Mouse (Mus musculus) adrenal gland, postnatal 10 days (tissue): ENCODE data around the gene Vsx2. TPM values are rescaled to one million over a fixed set of nuclear protein-coding genes. Genes with fewer than 3 reads are reported as not detected.
A peak's percentile ranks its signal among the peaks of the same experiment; 100 is the strongest.

Experiments used
- DNase-seq: peaks from one replicate; pipeline ENCODE4 v3.0.0; 2021; ENCODE audit warnings: mixed read lengths
- total RNA-seq, 2 experiments: library from RNA; stranded (reverse); gene quantifications; 2 replicates each; pipeline ENCODE4 v1.2.3; 2021

Vsx2 gene
- total RNA-seq, 2 experiments from 2014 or later: not detected

DNA sequence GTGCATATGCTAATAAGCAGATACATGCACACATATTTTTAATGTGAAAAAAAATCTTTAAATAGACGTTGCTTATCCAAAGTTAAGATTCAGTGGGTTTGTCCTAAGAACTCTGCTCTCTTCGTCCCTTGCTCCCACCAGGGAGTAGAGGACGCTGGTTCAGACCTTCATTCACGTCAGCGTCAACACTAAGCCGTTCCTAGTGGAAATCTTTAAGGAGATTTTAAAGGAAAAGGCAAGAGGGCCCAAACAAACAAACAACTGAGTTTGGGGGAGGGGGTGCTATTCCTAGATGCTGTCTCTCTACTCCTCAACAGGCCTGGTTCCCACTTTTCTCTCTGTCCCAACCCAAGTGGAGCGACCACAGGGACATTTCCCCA is 2.8 kb downstream of the Vsx2 start:
- no peak for DNase-seq

DNA sequence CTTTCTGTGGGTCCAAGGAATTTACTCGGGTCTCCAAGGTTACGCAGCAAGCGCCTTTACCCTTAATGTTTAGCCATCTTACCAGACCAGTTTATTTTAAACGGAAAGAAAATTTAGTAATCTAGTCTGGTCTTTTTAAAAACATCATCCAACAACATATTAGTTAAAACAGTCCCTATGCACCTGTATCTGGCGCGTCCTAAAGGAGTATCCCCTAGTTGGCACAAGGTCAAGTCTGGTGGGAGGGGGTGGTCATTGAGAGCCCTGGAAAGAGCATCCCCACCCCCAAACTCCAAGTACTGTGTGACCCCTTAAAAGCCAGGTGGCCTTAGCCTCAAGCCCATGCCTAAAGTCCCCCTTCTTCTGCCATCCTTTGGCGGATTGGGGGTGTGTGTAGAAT is 3.5 kb downstream of the Vsx2 start:
- DNase-seq: no peak

DNA sequence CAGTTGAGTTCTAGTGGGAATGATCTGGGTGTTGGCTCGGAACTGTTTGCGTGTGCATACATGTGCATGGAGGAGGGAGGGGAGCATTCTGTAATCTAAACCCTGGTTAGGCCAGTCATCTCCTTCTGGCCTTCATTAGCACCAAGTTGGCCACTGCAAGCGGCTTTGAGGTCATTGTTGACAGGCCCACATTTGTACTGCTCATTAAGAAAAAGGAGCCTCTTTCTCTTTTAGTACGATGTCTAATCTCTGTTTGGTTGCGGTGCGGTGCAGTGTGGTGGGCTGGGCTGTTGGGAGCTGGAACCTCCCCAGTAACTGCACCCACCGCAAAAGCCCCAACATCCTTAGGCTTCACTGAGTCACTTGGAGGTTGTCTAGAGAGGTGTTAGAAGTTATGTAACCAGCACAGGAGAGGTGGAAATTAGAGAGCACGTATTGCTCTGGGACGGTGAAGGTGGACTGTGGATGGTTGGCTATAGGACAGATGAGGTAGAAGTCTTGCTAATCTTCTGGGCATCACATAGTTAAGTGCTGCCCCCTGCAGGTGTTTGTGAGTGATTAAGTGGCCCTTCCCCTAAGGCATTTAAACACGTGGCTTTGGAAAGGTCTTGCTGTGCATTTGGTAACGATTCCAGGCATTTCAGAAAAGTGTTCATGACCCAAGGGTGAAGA is 8.3 kb downstream of the Vsx2 start:
- no peak for DNase-seq

GRCm38 (mm10) chr12:84578440-84578770 is 8.8 kb downstream of the Vsx2 start:
- DNase-seq: peak; percentile 18

- no peak for DNase-seq
Observed at GRCm38 (mm10) chr12:84581285-84581684, 11.7 kb downstream of the Vsx2 start.

DNA sequence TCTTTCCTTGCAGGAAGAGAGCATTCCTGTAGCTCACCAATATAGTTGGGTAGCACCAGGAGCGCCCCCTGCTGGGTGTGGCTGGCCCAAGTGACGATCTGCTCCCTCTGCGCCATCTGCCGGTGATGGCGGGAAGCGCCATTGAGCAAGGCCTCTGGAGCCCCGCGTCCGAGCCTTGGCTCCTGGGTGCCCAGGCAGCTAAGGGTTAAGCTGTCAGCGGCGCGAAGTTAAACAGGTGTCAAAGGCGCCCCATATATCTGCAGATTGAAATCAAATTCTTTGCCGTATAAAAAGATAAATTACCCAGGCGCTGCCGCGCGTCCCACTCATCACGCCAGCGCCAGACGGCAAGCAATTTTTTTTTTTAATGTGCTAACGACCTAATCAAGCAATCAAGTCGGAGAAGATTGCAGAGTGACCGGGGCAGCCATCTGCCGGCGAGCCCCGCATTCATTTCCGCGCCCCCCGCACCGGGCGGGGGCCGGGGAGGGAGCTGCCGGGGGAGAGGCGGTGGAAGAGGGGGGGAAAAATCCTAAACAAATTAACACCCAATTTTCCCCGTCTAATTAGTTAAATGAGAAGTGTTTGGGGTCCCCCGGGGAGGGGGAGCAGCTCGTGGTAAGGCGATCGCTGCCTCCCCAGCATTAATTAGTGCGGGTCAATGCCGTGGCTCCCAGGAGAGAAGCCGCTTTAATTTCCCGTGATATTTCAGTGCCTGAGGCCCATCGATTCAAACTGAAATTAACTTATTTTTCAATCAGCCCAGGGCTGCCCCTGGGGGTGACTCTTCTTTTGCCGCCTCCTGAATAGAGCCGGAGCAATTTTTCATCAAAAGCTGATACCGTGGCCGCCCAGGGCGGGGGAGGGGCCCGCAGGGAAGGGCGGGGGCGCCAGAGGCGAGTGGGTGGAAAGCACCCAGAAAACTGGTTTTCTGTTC is 20.5 kb downstream of the Vsx2 start:
- peak; percentile 98 for DNase-seq

DNA sequence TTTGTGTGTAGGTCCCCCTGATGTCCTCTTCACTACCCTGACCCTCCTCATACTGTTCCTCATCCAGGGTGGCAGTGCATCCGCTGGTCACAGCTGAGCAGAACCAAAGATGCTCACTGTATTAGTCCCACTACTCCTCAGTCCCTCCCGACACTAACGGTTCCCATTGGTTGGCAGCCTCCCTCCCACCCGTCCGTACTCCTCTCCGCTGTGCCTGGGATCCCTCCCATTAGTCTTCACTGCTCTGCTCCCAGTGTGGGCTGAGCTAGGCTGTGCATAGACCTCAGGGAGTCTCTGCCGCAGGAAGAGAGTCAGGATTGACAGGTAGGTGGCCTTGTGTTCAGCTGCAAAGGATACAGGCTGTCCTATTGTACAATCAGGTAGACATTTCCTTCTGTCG is 28.8 kb downstream of the Vsx2 start:
- no peak for DNase-seq

DNA sequence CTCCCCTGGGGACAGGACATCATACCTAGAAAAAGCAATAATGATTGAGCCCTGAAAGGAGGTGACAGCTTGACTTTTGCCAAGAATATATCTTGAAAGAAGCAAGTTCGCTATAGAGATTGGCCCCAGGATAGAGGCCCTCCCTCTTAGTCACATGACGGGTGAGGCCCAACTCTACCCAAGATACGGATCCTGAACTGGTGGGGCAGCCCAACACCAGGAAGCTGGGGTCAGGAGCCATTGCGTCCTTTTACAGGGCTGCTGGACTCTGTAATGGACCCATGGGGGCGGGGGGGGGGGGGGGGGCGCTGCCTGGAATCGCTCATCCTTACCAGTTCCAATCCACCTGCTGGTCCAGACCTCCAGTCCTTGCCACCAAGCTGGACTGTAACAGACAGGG is 34.4 kb downstream of the Vsx2 start:
- DNase-seq: no peak

- DNase-seq: peak; percentile 24
Observed at GRCm38 (mm10) chr12:84605860-84606259, 36.3 kb downstream of the Vsx2 start.

GRCm38 (mm10) chr12:84611718-84612117 is 42.2 kb downstream of the Vsx2 start:
- no peak for DNase-seq

DNA sequence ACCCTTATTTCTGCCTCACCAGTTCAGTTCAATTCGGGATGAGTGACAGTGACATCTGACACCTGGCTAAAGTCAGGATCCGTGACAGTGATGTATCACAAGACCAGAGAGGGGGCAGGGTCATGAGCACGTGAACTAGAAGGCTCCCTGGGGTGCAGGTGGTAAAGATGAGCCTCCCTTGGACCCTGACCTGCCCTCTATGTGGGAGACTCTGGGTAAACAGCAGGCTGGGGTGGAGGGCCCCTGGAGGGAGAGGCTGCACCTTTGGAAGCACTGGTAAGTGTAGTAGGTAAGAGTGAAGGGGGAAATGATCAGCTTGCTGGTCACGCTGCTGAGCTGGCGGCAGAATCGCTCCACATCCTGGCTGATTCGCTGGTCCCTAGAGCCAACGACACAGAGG is 43.0 kb downstream of the Vsx2 start:
- DNase-seq: no peak

- DNase-seq: no peak
Observed at GRCm38 (mm10) chr12:84614001-84614400, 44.4 kb downstream of the Vsx2 start.

- DNase-seq: peak; percentile 63
Observed at GRCm38 (mm10) chr12:84614524-84614923, 45.0 kb downstream of the Vsx2 start.

DNA sequence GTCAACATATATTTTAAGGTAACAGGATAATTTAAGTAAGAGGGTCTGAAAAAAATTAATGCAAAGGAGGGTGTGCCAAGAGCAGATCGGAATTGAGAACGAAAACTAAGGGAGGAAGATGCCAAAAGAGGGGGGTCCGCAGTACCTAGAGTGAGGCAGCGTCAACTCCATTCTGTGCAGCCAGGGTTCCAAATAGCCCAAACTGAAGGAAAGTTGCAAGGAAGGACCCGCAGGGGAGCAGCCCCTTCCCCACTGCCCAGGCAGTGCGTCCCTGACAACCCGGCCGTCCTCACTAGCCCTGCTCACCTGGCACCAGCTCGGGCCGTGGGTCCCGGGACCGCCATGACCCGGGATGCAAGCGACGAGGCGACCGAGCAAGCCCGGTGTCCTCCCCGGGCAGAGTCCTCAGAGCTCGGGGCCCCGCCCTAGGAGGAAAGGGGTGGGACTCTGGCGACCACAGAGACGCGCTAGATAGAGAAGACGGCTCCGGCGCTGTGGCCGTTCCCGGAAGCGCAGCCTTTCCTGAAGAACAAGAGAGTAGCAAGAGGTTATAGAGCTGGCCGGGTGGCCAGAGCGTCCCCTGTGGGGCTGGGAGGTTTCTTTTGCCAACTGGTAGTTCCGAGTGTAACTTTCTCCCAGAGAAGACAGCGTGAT is 47.5 kb downstream of the Vsx2 start, which contains the start of gene Abcd4:
Gene Abcd4, minus strand, starts transcription at position 437 of the 654 bp plus-strand sequence.
- DNase-seq: peak; percentile 95

DNA sequence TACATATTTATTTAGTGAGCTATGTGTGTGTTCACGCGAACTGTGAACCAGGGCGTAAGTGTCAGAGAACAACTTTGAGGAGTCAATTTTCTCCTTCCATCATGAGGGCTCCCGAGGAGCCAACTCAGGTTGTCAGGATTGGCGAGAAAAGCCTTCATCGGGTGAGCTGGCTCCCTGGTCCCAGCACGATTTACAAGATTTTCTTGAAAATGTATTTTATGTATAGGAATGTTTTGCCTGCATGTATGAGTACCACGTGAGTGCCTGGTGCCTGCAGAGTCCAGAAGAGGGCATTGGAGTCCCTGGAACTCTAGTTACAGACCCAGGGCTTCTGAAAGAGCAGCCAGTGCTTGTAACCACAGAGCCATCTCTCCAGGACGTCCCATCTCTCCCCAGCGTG is 48.1 kb downstream of the Vsx2 start:
- DNase-seq: peak; percentile 33

GRCm38 (mm10) chr12:84620975-84621374 is 51.4 kb downstream of the Vsx2 start:
- DNase-seq: no peak

GRCm38 (mm10) chr12:84624601-84625000 is 55.0 kb downstream of the Vsx2 start:
- no peak for DNase-seq

DNA sequence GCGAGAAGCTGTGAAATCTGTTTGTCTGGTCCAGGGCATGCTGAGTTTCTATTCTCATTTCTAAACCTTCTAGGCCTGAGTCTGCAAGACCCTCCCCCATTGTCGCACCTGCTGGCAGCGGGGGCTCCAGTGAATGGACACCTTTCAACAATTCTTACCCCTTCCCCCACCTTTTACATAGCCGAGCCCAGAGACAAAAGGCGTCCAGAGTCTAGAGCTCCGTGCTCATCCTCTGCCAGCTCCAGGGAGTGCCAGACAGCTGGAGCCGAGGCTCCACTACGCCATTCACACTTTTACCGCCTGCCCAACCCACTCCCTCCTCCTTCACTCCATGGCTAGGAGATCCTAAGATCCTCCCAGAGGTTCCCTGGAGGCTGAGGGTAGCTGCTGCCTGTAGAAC is 55.6 kb downstream of the Vsx2 start:
- DNase-seq: no peak

GRCm38 (mm10) chr12:84631867-84632266 is 62.3 kb downstream of the Vsx2 start:
- no peak for DNase-seq

- DNase-seq: no peak
Observed at GRCm38 (mm10) chr12:84640253-84640652, 70.7 kb downstream of the Vsx2 start.

GRCm38 (mm10) chr12:84640654-84641053 is 71.1 kb downstream of the Vsx2 start, which contains the start of gene Vrtn:
Vrtn (plus strand) TSS chr12:84641019.
- no peak for DNase-seq
